Mouse (Mus musculus) midbrain, embryonic 13.5 days (tissue): ENCODE measurements at regions not wholly inside any gene's neighbourhood (a gene's known extent, or its start where the extent isn't known, plus 50 kb on each side); places are given as distances from the start of the nearest gene placed in this dataset.
"Not testable (repeated sequence)": the region's sequence is repeated elsewhere in the genome, so short reads cannot be mapped to it uniquely, and the experiment has no call there.

Source experiments
- ATAC-seq: fragments of 200-750 bp; cut with Nextera tagmentation; 2 replicates; pipeline ENCODE4 v1.8.0; 2017; ENCODE audit warnings: mild to moderate bottlenecking, moderate TSS enrichment, moderate library complexity
- H3K27ac ChIP-seq: fragments of 300-500 bp; sonication (generic); 2 replicates; pipeline ENCODE4 v1.5.1; 2015; ENCODE audit warnings: inconsistent platforms, mild to moderate bottlenecking, moderate library complexity
- H3K27me3 ChIP-seq: fragments of 300-500 bp; sonication (generic); 2 replicates; pipeline ENCODE4 v1.6.1; 2015; ENCODE audit warnings: mild to moderate bottlenecking, inconsistent platforms
- H3K36me3 ChIP-seq: fragments of 300-500 bp; sonication (generic); 2 replicates; pipeline ENCODE4 v1.6.1; 2015; ENCODE audit warnings: mild to moderate bottlenecking, inconsistent platforms
- H3K4me1 ChIP-seq: fragments of 300-500 bp; sonication (generic); replicated peaks from 2 replicates; pipeline ENCODE4 v1.6.1; 2015; ENCODE audit warnings: inconsistent platforms
- H3K4me2 ChIP-seq: fragments of 300-500 bp; sonication (generic); replicated peaks from 2 replicates; pipeline ENCODE4 v1.6.1; 2015; ENCODE audit warnings: moderate library complexity, mild to moderate bottlenecking, inconsistent platforms
- H3K4me3 ChIP-seq: fragments of 300-500 bp; sonication (generic); replicated peaks from 2 replicates; pipeline ENCODE4 v1.5.1; 2015; ENCODE audit warnings: mild to moderate bottlenecking, inconsistent platforms
- H3K9ac ChIP-seq: fragments of 300-500 bp; sonication (generic); replicated peaks from 2 replicates; pipeline ENCODE4 v1.6.1; 2015; ENCODE audit warnings: mild to moderate bottlenecking, inconsistent platforms
- H3K9me3 ChIP-seq: fragments of 300-500 bp; sonication (generic); 2 replicates; pipeline ENCODE4 v1.6.1; 2016; ENCODE audit warnings: mild to moderate bottlenecking, inconsistent platforms
- WGBS: fragments of 180-500 bp; shearing (Covaris S2); methylation state at CpG from one replicate; pipeline ENCODE4 v1.1.7; 2015; 5-methylcytosine and 5-hydroxymethylcytosine counted together

- no peak for ATAC-seq
- Histone ChIP-seq H3K9me3 (no peaks in the 10 kb centered on the region), H3K27me3 (no peaks in the 10 kb centered on the region), H3K4me2 (no peak overlapping the region), H3K36me3 (no peaks in the 10 kb centered on the region), H3K4me3 (no peak overlapping the region), H3K4me1 (no peaks in the 10 kb centered on the region), H3K9ac (no peak overlapping the region), H3K27ac (no peak overlapping the region)
- 72% methylated on average over 3 of the region's 3 CpGs for WGBS
Observed at GRCm38 (mm10) chr15:3909471-3909870, 69.9 kb downstream of the Fbxo4 start.

DNA sequence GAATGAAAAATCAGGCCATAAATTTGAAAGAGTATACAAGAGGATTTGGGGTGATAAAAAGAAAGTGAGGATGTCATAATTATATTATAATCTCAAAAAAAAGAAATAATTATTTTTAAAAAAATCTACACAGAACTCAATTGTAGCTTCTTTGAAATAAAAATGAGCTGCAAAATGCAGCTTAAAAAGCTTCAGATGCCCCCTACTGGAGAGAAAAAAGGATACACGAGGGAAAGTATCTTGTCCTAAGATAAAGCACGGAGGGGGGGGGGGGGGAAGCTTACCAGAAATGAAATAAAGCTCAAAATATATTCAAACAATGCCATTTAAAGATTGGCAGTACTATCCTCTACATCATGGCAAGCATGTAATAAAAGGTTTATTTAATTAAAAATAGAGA, 70.7 kb downstream of the Fbxo4 start:
- ATAC-seq = no peak

GRCm38 (mm10) chr15:3905548-3905947, 73.8 kb downstream of the Fbxo4 start:
- Histone ChIP-seq H3K27ac (no peak overlapping the region), H3K36me3 (no peaks in the 10 kb centered on the region), H3K9me3 (no peaks in the 10 kb centered on the region), H3K4me1 (no peaks in the 10 kb centered on the region), H3K9ac (no peak overlapping the region), H3K27me3 (no peaks in the 10 kb centered on the region), H3K4me2 (no peak overlapping the region), H3K4me3 (no peak overlapping the region)
- WGBS = 77% methylated on average over 2 of the region's 2 CpGs
- ATAC-seq = no peak

More for the DNA sequence above, 70.7 kb downstream of the Fbxo4 start:
- Histone ChIP-seq H3K4me2 (no peak overlapping the region), H3K4me3 (no peak overlapping the region), H3K4me1 (no peaks in the 10 kb centered on the region), H3K27ac (no peak overlapping the region), H3K27me3 (no peaks in the 10 kb centered on the region), H3K9me3 (no peaks in the 10 kb centered on the region), H3K9ac (no peak overlapping the region), H3K36me3 (no peaks in the 10 kb centered on the region)
- 12% methylated on average over 2 of the region's 2 CpGs for WGBS

DNA sequence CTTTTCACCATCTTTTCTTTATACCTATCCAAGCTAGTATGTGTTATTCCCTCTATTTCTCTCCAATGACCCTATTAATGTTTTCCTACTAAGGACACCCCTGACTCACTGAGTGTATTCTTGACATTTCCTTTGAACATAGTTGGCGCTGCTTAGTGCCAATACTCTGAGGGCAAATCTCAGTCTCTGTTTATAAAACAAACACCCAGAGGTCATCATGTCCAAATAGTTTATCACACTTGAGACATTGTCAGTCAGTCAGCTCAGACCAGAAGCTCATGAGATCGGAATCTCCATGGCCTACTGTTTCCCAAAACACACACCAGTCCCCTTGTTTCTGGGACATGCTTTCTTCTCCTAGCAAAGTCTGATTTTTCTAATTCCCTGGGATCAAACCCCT, 100.9 kb downstream of the Fbxo4 start:
- no peak overlapping the region for H3K4me3 ChIP-seq
- WGBS = 89% methylated on average over 2 of the region's 2 CpGs

DNA sequence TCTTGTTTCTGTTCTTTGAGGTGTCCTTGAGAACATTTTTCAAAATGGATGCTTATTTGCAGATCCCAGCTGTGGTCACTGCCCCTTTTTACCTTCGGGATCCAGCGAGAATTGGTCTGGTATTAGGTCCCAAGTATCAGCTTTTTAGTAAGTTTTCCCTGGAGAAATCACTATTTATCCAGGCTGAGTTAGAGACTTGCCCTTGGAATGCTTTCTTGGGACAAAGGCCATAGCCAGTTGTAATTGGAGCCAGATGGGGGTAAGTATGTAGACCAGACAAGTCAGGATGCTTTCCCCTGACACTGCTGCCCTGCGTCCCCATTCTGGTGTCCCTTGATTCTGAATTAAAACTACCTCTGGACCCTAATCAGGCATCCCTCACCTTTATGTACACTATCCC, 101.9 kb downstream of the Fbxo4 start:
- ATAC-seq = no peak
- H3K36me3 ChIP-seq = no peaks in the 10 kb centered on the region

More for the DNA sequence above, 100.9 kb downstream of the Fbxo4 start:
- no peak overlapping the region for H3K4me2 ChIP-seq
- no peaks in the 10 kb centered on the region for H3K9me3 ChIP-seq
- H3K27ac ChIP-seq = no peak overlapping the region
- no peaks in the 10 kb centered on the region for H3K36me3 ChIP-seq
- ATAC-seq = no peak
- H3K27me3 ChIP-seq = no peaks in the 10 kb centered on the region
- no peaks in the 10 kb centered on the region for H3K4me1 ChIP-seq
- no peak overlapping the region for H3K9ac ChIP-seq

DNA sequence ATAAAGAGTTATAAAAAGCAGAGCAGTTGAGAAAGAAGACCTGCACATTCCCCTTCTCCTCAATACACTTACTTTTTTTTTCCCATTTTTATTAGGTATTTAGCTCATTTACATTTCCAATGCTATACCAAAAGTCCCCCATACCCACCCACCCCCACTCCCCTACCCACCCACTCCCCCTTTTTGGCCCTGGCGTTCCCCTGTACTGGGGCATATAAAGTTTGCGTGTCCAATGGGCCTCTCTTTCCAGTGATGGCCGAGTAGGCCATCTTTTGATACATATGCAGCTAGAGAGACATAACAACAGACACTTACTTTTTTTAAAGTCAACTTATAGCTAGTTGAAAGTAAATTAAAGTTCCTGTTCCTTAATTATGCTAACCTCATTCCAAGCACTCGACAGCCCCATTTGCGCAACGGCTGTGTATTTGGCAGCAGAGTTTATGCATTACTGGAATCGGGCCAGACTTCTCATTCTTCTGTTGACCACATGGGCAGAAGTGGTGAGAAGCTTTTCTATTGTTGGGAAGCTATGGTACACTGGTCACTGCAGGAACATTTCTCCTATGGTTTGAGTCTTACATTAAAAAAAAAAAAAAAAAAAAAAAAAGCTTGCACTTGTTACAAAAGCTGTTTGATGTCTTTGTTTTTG, 104.0 kb downstream of the Fbxo4 start:
- not testable (repeated sequence) for H3K36me3 ChIP-seq, H3K9ac ChIP-seq, H3K9me3 ChIP-seq, H3K4me1 ChIP-seq, H3K4me3 ChIP-seq, H3K4me2 ChIP-seq, ATAC-seq, H3K27me3 ChIP-seq, H3K27ac ChIP-seq
- WGBS = 73% methylated on average over 6 of the region's 7 CpGs

More for the DNA sequence above, 101.9 kb downstream of the Fbxo4 start:
- no peaks in the 10 kb centered on the region for H3K4me1 ChIP-seq
- 84% methylated on average over 3 of the region's 3 CpGs for WGBS
- no peak overlapping the region for H3K4me3 ChIP-seq
- H3K9me3 ChIP-seq = no peaks in the 10 kb centered on the region
- no peak overlapping the region for H3K27ac ChIP-seq
- H3K9ac ChIP-seq = no peak overlapping the region
- H3K4me2 ChIP-seq = no peak overlapping the region
- H3K27me3 ChIP-seq = no peaks in the 10 kb centered on the region

DNA sequence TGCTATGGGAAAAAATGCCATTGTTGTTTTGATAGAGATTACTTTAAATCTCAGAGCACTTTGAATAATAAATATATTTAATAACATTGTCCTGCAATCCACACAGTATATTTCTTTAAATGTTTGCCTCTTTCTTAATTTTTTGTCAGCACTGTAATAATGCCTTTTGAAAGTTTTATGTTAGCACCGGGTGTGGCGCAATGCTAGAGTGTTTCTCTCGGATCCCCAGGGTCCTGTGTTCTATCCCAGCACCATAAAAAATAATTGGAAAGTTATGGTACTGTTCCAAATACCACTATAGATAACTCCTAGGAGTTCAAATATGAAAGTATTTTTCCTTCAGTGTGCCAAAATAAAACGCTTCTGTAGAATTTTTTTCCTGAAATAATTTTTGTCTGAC, 147.6 kb downstream of the Fbxo4 start:
- Histone ChIP-seq H3K9ac (no peak overlapping the region), H3K4me1 (no peaks in the 10 kb centered on the region), H3K9me3 (no peaks in the 10 kb centered on the region), H3K27me3 (no peaks in the 10 kb centered on the region), H3K4me2 (no peak overlapping the region), H3K27ac (no peak overlapping the region), H3K4me3 (no peak overlapping the region), H3K36me3 (no peaks in the 10 kb centered on the region)
- WGBS = 91% methylated on average over 4 of the region's 4 CpGs
- no peak for ATAC-seq

DNA sequence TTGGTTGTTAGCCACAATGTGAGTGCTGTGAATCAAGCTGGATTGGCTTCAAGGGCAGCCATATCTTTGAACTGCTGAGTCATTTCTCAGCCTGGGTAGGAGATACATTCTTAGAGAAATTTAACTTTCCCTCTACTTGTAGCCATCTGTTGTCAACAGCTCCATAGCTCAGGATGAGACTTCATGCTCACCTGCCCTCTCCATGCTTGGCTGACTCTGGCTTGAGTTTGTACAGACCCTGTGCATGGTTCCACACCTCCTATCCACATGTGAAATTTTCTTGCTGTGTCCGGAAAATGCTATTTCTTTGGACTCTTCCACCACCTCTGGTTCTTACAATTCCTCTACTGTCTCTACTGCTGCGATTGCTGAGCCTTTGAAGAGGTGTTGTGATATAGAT, 173.9 kb downstream of the Fbxo4 start:
- Histone ChIP-seq H3K9ac (no peak overlapping the region), H3K27me3 (no peaks in the 10 kb centered on the region), H3K4me3 (no peak overlapping the region), H3K36me3 (no peaks in the 10 kb centered on the region), H3K9me3 (no peaks in the 10 kb centered on the region), H3K4me2 (no peak overlapping the region), H3K4me1 (no peaks in the 10 kb centered on the region), H3K27ac (no peak overlapping the region)
- WGBS = 90% methylated on average over 2 of the region's 2 CpGs
- no peak for ATAC-seq

GRCm38 (mm10) chr15:3775865-3776264, 192.6 kb upstream of the Ghr start:
- H3K27me3 ChIP-seq = no peaks in the 10 kb centered on the region
- ATAC-seq = no peak
- H3K4me3 ChIP-seq = no peak overlapping the region
- H3K9me3 ChIP-seq = no peaks in the 10 kb centered on the region
- no peak overlapping the region for H3K4me2 ChIP-seq
- no peaks in the 10 kb centered on the region for H3K36me3 ChIP-seq
- no peaks in the 10 kb centered on the region for H3K4me1 ChIP-seq
- H3K9ac ChIP-seq = no peak overlapping the region
- H3K27ac ChIP-seq = no peak overlapping the region
- 87% methylated on average over 3 of the region's 3 CpGs for WGBS

- Histone ChIP-seq H3K27me3 (no peaks in the 10 kb centered on the region), H3K9me3 (no peaks in the 10 kb centered on the region), H3K4me3 (no peak overlapping the region), H3K36me3 (no peaks in the 10 kb centered on the region), H3K4me2 (no peak overlapping the region), H3K9ac (no peak overlapping the region), H3K27ac (no peak overlapping the region), H3K4me1 (no peaks in the 10 kb centered on the region)
- 86% methylated on average over 8 of the region's 8 CpGs for WGBS
- no peak for ATAC-seq
Observed at GRCm38 (mm10) chr15:3772228-3772789, 189.0 kb upstream of the Ghr start.

GRCm38 (mm10) chr15:3770312-3770711, 187.0 kb upstream of the Ghr start:
- ATAC-seq = no peak
- Histone ChIP-seq H3K27ac (no peak overlapping the region), H3K36me3 (no peaks in the 10 kb centered on the region), H3K4me3 (no peak overlapping the region), H3K4me1 (no peaks in the 10 kb centered on the region), H3K4me2 (no peak overlapping the region), H3K27me3 (no peaks in the 10 kb centered on the region), H3K9me3 (no peaks in the 10 kb centered on the region), H3K9ac (no peak overlapping the region)
- 92% methylated on average over 4 of the region's 4 CpGs for WGBS

- no peak overlapping the region for H3K9ac ChIP-seq
- WGBS = 87% methylated on average over 3 of the region's 3 CpGs
Observed at GRCm38 (mm10) chr15:3764726-3765125, 181.4 kb upstream of the Ghr start.

GRCm38 (mm10) chr15:3760396-3760795, 177.1 kb upstream of the Ghr start:
- H3K9ac ChIP-seq = no peak overlapping the region
- no peaks in the 10 kb centered on the region for H3K36me3 ChIP-seq
- no peak for ATAC-seq
- no peak overlapping the region for H3K4me3 ChIP-seq
- H3K4me2 ChIP-seq = no peak overlapping the region
- 35% methylated on average over 3 of the region's 3 CpGs for WGBS
- H3K4me1 ChIP-seq = 0 out of 2 replicates have a peak, but pooled peaks cover 6% of the 10 kb centered on the region
- H3K9me3 ChIP-seq = no peaks in the 10 kb centered on the region
- H3K27ac ChIP-seq = no peak overlapping the region
- H3K27me3 ChIP-seq = no peaks in the 10 kb centered on the region

More at GRCm38 (mm10) chr15:3764726-3765125, 181.4 kb upstream of the Ghr start:
- Histone ChIP-seq H3K4me3 (no peak overlapping the region), H3K36me3 (no peaks in the 10 kb centered on the region), H3K9me3 (no peaks in the 10 kb centered on the region), H3K4me2 (no peak overlapping the region), H3K4me1 (no peaks in the 10 kb centered on the region), H3K27me3 (no peaks in the 10 kb centered on the region), H3K27ac (no peak overlapping the region)
- no peak for ATAC-seq
